Mouse (Mus musculus): Measurements from ENCODE around the gene Abhd6. TPM values are rescaled to one million over a fixed set of nuclear protein-coding genes. Genes with fewer than 3 reads are reported as not detected.

The Abhd6 gene
- total RNA-seq, 1 experiment: 11.7 TPM

DNA sequence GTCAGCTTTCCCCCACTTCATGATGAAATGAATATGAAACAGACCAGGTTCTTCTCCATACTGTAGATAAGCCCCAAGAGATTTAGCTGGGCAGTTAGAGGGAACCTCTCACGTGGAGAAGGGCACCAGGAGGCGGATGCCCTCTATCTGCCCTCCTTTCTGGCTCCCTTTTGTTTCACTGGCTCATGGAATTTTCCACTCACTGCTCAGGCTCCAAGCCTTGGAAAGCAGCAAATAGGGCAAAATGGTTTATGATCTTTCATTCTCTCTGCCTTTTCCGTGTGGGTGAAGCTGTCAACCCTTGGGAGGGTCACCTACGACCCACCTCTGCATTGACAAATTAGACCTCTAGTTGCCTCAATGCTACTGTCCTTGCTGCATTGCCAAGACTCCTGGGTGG lies 27.8 kb downstream of the Abhd6 start:
- TF ChIP-seq ZC3H11A (IDR thresholded peaks at IDR 0.05; ENCODE audit: borderline replicate concordance, low read depth, low read length) (no peak), ZNF384 (IDR thresholded peaks at IDR 0.05; ENCODE audit: low read depth, low read length) (no peak), HCFC1 (IDR thresholded peaks at IDR 0.05; ENCODE audit: borderline replicate concordance, insufficient read depth, low read length) (no peak), MAFK (IDR thresholded peaks at IDR 0.05; ENCODE audit: insufficient read depth, low read depth, low read length) (no peak), CHD2 (IDR thresholded peaks at IDR 0.05; ENCODE audit: low read depth, low read length) (no peak)
- Histone ChIP-seq H3K4me1 (ENCODE audit: control insufficient read depth in 2 of 2, insufficient read depth in 2 of 2, low read length in 2 of 2, poor library complexity in 1 of 2) (peaks cover 2% of the 10 kb centered on the region in 2 experiments; a peak in 2 of 4 replicates), H3K27ac (ENCODE audit: insufficient read depth, low read depth, low read length, poor library complexity, severe bottlenecking) (no peak overlapping the region), H3K9me3 (ENCODE audit: control insufficient read depth, insufficient read depth, low read depth, low read length) (no peaks in the 10 kb centered on the region), H3K36me3 (ENCODE audit: control insufficient read depth, insufficient read depth, low read length, poor library complexity, severe bottlenecking) (no peaks in the 10 kb centered on the region), H3K9ac (ENCODE audit: insufficient read depth, low read depth, low read length, poor library complexity, severe bottlenecking) (no peak overlapping the region), H3K4me3 (ENCODE audit: insufficient read depth in 1 of 2, low read depth in 1 of 2, low read length in 2 of 2, poor library complexity in 1 of 2, severe bottlenecking in 1 of 2) (no peak overlapping the region)
- no peak for DNase-seq (ENCODE audit: low read depth, low spot score)
- in situ Hi-C loops (cut with MboI; ENCODE audit: low sequenced_read_pairs in 2 of 2, unreplicated experiment in 2 of 2): no loop called here

DNA sequence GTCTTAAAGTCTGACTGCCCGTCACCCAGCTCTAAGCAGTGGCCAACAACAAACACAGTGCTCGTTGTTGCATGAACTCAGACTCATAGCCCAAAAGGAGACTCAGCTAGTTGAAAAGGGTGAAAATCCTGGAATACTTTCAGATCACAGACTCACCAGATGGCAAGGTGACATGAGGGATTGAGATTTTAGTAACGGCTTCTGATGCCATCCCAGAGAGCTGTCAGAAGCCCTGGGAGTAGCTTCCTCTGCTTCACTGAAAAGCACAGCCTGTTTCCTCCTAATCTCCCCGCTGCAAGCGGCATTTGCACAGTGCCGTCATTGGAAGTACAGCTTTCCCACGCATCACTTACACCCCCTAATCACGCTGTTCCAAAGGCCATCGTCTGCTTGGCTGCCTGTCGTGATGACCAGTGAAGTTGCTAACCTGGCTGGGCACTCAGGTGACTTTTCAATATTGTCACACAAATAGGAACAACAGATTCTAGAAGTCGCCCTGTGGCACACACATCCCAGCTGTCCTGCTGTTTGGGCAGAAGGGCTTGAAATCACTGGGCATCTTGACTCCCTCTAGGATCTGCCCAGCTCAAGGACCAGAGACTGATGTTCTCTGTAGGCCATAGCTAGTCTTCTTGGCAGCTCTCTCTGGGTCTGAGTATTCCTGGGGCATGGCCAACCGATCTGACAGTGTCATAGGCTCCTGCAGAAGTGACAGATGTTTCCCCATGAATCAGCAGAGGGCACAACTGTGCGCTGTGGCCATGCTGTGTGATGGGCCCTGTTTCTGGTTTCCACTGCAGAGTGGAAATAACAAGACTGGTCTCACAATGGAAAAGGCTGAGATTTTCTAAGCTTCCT lies 29.6 kb downstream of the Abhd6 start:
- in situ Hi-C loops (cut with MboI; ENCODE audit: low sequenced_read_pairs in 2 of 2, unreplicated experiment in 2 of 2): no loop called here
- no peak overlapping the region for H3K9ac ChIP-seq (ENCODE audit: insufficient read depth, low read depth, low read length, poor library complexity, severe bottlenecking)
- no peaks in the 10 kb centered on the region for H3K9me3 ChIP-seq (ENCODE audit: control insufficient read depth, insufficient read depth, low read depth, low read length)
- H3K36me3 ChIP-seq (ENCODE audit: control insufficient read depth, insufficient read depth, low read length, poor library complexity, severe bottlenecking): no peaks in the 10 kb centered on the region
- no peak overlapping the region for H3K4me3 ChIP-seq (ENCODE audit: insufficient read depth in 1 of 2, low read depth in 1 of 2, low read length in 2 of 2, poor library complexity in 1 of 2, severe bottlenecking in 1 of 2)
- DNase-seq (ENCODE audit: low read depth, low spot score): no peak
- H3K27ac ChIP-seq (ENCODE audit: insufficient read depth, low read depth, low read length, poor library complexity, severe bottlenecking): no peak overlapping the region
- H3K4me1 ChIP-seq (ENCODE audit: control insufficient read depth in 2 of 2, insufficient read depth in 2 of 2, low read length in 2 of 2, poor library complexity in 1 of 2): peaks cover 2% of the 10 kb centered on the region in 2 experiments; a peak in 2 of 4 replicates
- TF ChIP-seq ZC3H11A (IDR thresholded peaks at IDR 0.05; ENCODE audit: borderline replicate concordance, low read depth, low read length) (no peak), MAFK (IDR thresholded peaks at IDR 0.05; ENCODE audit: insufficient read depth, low read depth, low read length) (no peak), HCFC1 (IDR thresholded peaks at IDR 0.05; ENCODE audit: borderline replicate concordance, insufficient read depth, low read length) (no peak), ZNF384 (IDR thresholded peaks at IDR 0.05; ENCODE audit: low read depth, low read length) (no peak), CHD2 (IDR thresholded peaks at IDR 0.05; ENCODE audit: low read depth, low read length) (no peak)

DNA sequence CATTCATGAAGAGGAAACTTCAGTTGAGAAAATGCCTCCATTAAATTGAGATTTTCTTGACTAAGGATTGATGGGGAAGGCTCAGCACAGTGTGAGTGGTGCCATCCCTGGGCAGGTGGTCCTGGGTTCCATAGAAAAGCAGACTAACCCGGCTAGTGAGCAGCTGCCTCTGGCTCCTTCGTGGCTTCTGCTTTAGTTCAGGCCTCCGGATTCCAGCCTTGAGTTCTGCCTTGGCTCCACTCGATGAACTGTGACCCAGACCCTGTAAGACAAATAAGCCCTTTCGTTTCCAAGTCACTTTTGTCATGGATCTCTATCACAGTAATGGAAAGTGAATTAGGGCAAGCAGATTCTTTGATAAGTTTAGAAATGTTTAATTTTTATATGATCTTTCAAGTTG lies 31.9 kb downstream of the Abhd6 start:
- Histone ChIP-seq H3K9ac (ENCODE audit: insufficient read depth, low read depth, low read length, poor library complexity, severe bottlenecking) (no peak overlapping the region), H3K9me3 (ENCODE audit: control insufficient read depth, insufficient read depth, low read depth, low read length) (no peaks in the 10 kb centered on the region), H3K4me1 (ENCODE audit: control insufficient read depth in 2 of 2, insufficient read depth in 2 of 2, low read length in 2 of 2, poor library complexity in 1 of 2) (no peaks in the 10 kb centered on the region), H3K4me3 (ENCODE audit: insufficient read depth in 1 of 2, low read depth in 1 of 2, low read length in 2 of 2, poor library complexity in 1 of 2, severe bottlenecking in 1 of 2) (no peak overlapping the region), H3K36me3 (ENCODE audit: control insufficient read depth, insufficient read depth, low read length, poor library complexity, severe bottlenecking) (no peaks in the 10 kb centered on the region), H3K27ac (ENCODE audit: insufficient read depth, low read depth, low read length, poor library complexity, severe bottlenecking) (no peak overlapping the region)
- TF ChIP-seq ZNF384 (IDR thresholded peaks at IDR 0.05; ENCODE audit: low read depth, low read length) (no peak), CHD2 (IDR thresholded peaks at IDR 0.05; ENCODE audit: low read depth, low read length) (no peak), HCFC1 (IDR thresholded peaks at IDR 0.05; ENCODE audit: borderline replicate concordance, insufficient read depth, low read length) (no peak), MAFK (IDR thresholded peaks at IDR 0.05; ENCODE audit: insufficient read depth, low read depth, low read length) (no peak), ZC3H11A (IDR thresholded peaks at IDR 0.05; ENCODE audit: borderline replicate concordance, low read depth, low read length) (no peak)
- in situ Hi-C loops (cut with MboI; ENCODE audit: low sequenced_read_pairs in 2 of 2, unreplicated experiment in 2 of 2): no loop called here
- DNase-seq (ENCODE audit: low read depth, low spot score): no peak

DNA sequence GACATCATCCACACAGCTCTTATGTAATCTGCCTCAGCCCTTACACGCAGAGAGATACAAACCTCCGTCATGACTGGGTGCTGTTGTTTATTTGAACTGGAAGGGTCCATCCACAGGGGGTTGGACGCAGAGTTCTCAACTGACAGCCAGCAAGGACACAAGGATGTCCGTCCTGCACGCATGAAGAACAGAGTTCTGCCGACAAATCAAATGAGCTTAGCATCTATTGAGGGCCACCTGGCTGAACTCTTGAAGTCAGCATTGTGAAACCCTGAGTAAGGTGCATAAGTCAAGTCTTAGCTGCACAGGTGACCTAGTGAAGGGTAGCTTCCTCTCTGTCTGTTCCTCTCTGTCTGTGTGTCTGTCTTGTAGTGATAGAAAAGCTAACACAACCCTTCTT lies 33.2 kb downstream of the Abhd6 start:
- H3K9me3 ChIP-seq (ENCODE audit: control insufficient read depth, insufficient read depth, low read depth, low read length): no peaks in the 10 kb centered on the region

More for the DNA sequence above, 33.2 kb downstream of the Abhd6 start:
- Histone ChIP-seq H3K27ac (ENCODE audit: insufficient read depth, low read depth, low read length, poor library complexity, severe bottlenecking) (no peak overlapping the region), H3K36me3 (ENCODE audit: control insufficient read depth, insufficient read depth, low read length, poor library complexity, severe bottlenecking) (no peaks in the 10 kb centered on the region), H3K4me3 (ENCODE audit: insufficient read depth in 1 of 2, low read depth in 1 of 2, low read length in 2 of 2, poor library complexity in 1 of 2, severe bottlenecking in 1 of 2) (no peak overlapping the region), H3K4me1 (ENCODE audit: control insufficient read depth in 2 of 2, insufficient read depth in 2 of 2, low read length in 2 of 2, poor library complexity in 1 of 2) (no peaks in the 10 kb centered on the region), H3K9ac (ENCODE audit: insufficient read depth, low read depth, low read length, poor library complexity, severe bottlenecking) (no peak overlapping the region)
- DNase-seq (ENCODE audit: low read depth, low spot score): no peak
- TF ChIP-seq CHD2 (IDR thresholded peaks at IDR 0.05; ENCODE audit: low read depth, low read length) (no peak), HCFC1 (IDR thresholded peaks at IDR 0.05; ENCODE audit: borderline replicate concordance, insufficient read depth, low read length) (no peak), ZC3H11A (IDR thresholded peaks at IDR 0.05; ENCODE audit: borderline replicate concordance, low read depth, low read length) (no peak), MAFK (IDR thresholded peaks at IDR 0.05; ENCODE audit: insufficient read depth, low read depth, low read length) (no peak), ZNF384 (IDR thresholded peaks at IDR 0.05; ENCODE audit: low read depth, low read length) (no peak)
- in situ Hi-C loops (cut with MboI; ENCODE audit: low sequenced_read_pairs in 2 of 2, unreplicated experiment in 2 of 2): no loop called here

All from ES-E14 (cell line).